Mouse (Mus musculus) intestine, postnatal 0 days (tissue): ENCODE data around the gene Setd2. TPM values are rescaled to one million over a fixed set of nuclear protein-coding genes. Genes with fewer than 3 reads are reported as not detected.
A peak's percentile ranks its signal among the peaks of the same experiment; 100 is the strongest.

Experiments
- ATAC-seq: fragments of 200-750 bp; cut with Nextera tagmentation; 2 replicates; pipeline ENCODE4 v1.8.0; 2017; ENCODE audit warnings: mild to moderate bottlenecking, moderate TSS enrichment, moderate library complexity
- H3K27ac ChIP-seq: fragments of 300-500 bp; sonication (generic); 2 replicates; pipeline ENCODE4 v1.5.1; 2014; ENCODE audit warnings: mild to moderate bottlenecking, low read depth, low read length, moderate library complexity
- H3K27me3 ChIP-seq: fragments of 300-500 bp; sonication (generic); replicated peaks from 2 replicates; pipeline ENCODE4 v1.6.1; 2014; ENCODE audit warnings: low read length, mixed read lengths; ENCODE audit not compliant: control insufficient read depth, insufficient read depth
- H3K36me3 ChIP-seq: fragments of 300-500 bp; sonication (generic); 2 replicates; pipeline ENCODE4 v1.6.1; 2014; ENCODE audit warnings: mild to moderate bottlenecking, moderate library complexity; ENCODE audit not compliant: control insufficient read depth, insufficient read depth
- H3K4me1 ChIP-seq: fragments of 300-500 bp; sonication (generic); replicated peaks from 2 replicates; pipeline ENCODE4 v1.6.1; 2014; ENCODE audit warnings: antibody characterized with exemption, low read length, mixed read lengths; ENCODE audit not compliant: control insufficient read depth, insufficient read depth
- H3K4me2 ChIP-seq: fragments of 300-500 bp; sonication (generic); replicated peaks from 2 replicates; pipeline ENCODE4 v1.6.1; 2014; ENCODE audit warnings: low read depth, mild to moderate bottlenecking, moderate library complexity
- H3K4me3 ChIP-seq: fragments of 300-500 bp; sonication (generic); 2 replicates; pipeline ENCODE4 v1.5.1; 2014; ENCODE audit warnings: low read depth, low read length
- H3K9ac ChIP-seq: fragments of 300-500 bp; sonication (generic); 2 replicates; pipeline ENCODE4 v1.6.1; 2014; ENCODE audit warnings: mild to moderate bottlenecking, low read depth, low read length
- H3K9me3 ChIP-seq: fragments of 300-500 bp; sonication (generic); 2 replicates; pipeline ENCODE4 v1.6.1; 2016; ENCODE audit warnings: mixed run types; ENCODE audit not compliant: control insufficient read depth
- CTCF ChIP-seq: sonication (generic); IDR thresholded peaks from 2 replicates; pipeline ENCODE4 v1.5.1; 2016; ENCODE audit warnings: low read depth, mild to moderate bottlenecking, control low read depth, antibody characterized with exemption, moderate library complexity
- WGBS: fragments of 180-500 bp; shearing (Covaris S2); extraction: QIAGEN DNeasy Blood & Tissue Kit; methylation state at CpG from one replicate; pipeline ENCODE4 v1.1.7; 2014; 5-methylcytosine and 5-hydroxymethylcytosine counted together
- polyA plus RNA-seq: library from polyadenylated mRNA; unstranded; fragments of >200 nt; fragmentation: Nextera tagmentation; extraction: Ambion mirVana; gene quantifications from 2 replicates; pipeline ENCODE4 v1.2.1, GENCODE M21; 2015

Setd2 gene
- polyA plus RNA-seq, 1 experiment from 2014 or later = 12.4 TPM

DNA sequence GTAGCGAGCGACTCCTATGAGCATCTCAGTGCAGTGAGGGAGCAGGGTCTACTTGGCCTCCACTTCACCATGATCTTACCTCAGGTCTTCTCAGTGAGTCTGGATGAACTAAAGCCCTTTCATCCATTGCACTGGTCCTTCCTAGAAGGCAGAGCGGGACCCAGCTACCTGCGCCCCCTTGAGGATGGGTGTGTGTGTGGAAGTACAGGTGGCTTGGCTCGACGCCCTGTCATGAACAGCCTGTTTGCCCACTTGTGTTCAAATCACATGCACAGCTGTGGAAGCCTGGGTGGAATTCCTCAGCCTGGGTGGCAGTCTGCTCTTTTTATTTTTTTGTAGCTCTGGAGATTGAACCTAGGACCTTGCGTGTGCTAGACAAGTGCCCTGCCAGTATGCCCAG, 87.8 kb downstream of the Setd2 start:
- 87% methylated on average over 7 of the region's 7 CpGs for WGBS

DNA sequence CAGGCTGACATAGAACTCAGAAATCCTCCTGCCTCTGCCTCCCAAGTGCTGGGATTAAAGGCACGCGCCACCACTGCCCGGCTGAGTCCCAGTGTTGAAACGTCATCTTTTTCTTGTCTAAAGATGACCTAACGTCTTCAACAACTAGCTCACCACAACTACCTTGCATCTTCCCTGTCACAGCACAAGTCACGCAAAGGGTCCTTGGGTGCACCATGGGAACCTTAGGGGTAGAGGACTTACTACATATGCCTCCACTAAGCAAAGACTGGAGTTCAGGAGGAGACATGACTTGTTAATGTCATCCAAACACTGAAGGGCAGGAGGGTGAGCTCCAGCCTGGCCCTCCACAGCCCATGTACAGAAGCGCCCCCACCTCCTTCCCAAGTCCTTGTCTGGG, 88.3 kb downstream of the Setd2 start:
- Histone ChIP-seq H3K27ac (no peak overlapping the region; the same call in 1 of the 2 replicates), H3K9me3 (no peaks in the 10 kb centered on the region), H3K4me2 (no peak overlapping the region), H3K27me3 (no peaks in the 10 kb centered on the region), H3K36me3 (peaks cover 51% of the 10 kb centered on the region), H3K4me3 (no peak overlapping the region), H3K4me1 (no peaks in the 10 kb centered on the region), H3K9ac (no peak overlapping the region)
- WGBS = 95% methylated on average over 7 of the region's 7 CpGs
- no peak for ATAC-seq
- no peak for TF ChIP-seq CTCF

More for the DNA sequence above, 87.8 kb downstream of the Setd2 start:
- H3K9ac ChIP-seq = no peak overlapping the region
- TF ChIP-seq CTCF = peak; percentile 58
- no peak for ATAC-seq
- no peaks in the 10 kb centered on the region for H3K9me3 ChIP-seq
- no peaks in the 10 kb centered on the region for H3K27me3 ChIP-seq
- H3K4me2 ChIP-seq = no peak overlapping the region
- H3K4me3 ChIP-seq = no peak overlapping the region
- H3K27ac ChIP-seq = no peak overlapping the region
- H3K4me1 ChIP-seq = no peaks in the 10 kb centered on the region
- H3K36me3 ChIP-seq = peaks cover 56% of the 10 kb centered on the region

DNA sequence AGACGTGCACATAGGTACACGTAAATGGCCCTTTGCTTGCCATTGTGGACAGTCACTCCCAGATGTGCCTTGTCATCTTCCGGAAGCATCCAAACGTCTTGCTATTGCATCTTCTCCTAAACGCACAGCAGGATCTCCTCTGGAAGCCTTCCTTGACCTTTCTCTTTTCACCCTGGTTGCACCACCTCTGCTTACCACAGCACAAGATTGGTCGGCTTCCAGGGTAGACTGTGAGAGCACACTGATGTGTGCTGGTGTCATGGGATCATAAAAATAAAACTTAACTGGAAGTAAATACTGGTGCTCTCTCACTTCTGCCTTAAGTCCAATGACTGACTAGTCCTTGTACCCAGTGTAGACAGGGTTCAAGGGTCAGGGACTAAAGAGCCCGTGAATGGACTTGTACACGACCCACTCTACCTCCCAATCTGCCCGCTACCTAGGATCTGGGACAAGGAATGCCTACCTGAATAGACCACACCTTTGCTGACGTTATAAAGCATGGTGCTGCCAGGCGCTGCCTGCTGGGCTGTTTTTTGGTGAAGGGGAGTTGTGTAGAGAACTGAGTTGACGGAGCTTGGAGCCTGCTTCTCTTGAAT, 90.3 kb downstream of the Setd2 start:
- TF ChIP-seq CTCF = no peak
- Histone ChIP-seq H3K4me1 (no peaks in the 10 kb centered on the region), H3K4me2 (no peak overlapping the region), H3K4me3 (no peak overlapping the region), H3K9me3 (no peaks in the 10 kb centered on the region), H3K9ac (no peak overlapping the region), H3K27me3 (no peaks in the 10 kb centered on the region), H3K27ac (no peak overlapping the region), H3K36me3 (peaks cover 55% of the 10 kb centered on the region)
- ATAC-seq = no peak
- 67% methylated on average over 12 of the region's 12 CpGs for WGBS

DNA sequence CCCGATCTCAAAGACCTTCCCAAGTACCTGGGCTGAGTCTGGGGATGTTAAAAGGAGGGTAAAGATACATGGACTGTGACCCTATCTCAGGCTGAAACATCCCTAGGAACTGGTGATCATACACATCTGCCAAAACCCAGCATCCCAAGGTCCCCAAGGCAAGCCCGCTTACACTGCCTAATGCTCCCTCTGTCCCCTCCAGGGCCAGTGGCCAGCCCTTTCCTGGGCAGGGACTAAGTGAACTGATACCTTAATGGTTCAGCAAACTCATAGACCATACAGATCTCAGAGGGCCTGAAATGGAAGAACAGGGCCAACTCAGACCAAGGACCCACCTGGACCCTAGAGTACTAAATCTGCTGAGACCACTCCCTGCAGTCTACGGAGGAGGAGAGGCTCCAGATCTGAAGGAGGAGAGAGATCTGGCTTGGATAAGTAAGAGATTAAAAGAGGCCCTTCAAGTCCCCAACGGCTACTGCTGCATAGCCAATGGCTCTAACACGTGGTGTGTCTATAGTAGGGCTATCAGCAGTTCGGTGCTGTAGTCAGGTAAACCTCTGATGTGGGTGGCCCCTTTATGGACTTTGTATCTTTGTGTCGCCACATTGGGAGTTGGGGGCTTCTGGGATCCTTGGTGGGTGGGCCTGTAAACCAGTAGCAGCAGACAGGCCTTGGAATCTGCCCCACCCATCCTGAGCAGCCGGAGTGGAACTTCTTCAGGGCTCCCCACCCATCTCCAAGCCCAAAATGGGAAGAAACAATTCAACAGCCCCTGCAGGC, 91.2 kb downstream of the Setd2 start:
- Histone ChIP-seq H3K4me1 (no peaks in the 10 kb centered on the region), H3K36me3 (peaks cover 58% of the 10 kb centered on the region), H3K9ac (peak overlapping the region; percentile 48), H3K27ac (peak overlapping the region; percentile 67; the same call in 1 of the 2 replicates), H3K9me3 (no peaks in the 10 kb centered on the region), H3K4me3 (peak overlapping the region; percentile 45), H3K27me3 (no peaks in the 10 kb centered on the region), H3K4me2 (peak overlapping the region; percentile 93)
- ATAC-seq = peak; percentile 0
- WGBS = 29% methylated on average over 8 of the region's 8 CpGs
- TF ChIP-seq CTCF = no peak

DNA sequence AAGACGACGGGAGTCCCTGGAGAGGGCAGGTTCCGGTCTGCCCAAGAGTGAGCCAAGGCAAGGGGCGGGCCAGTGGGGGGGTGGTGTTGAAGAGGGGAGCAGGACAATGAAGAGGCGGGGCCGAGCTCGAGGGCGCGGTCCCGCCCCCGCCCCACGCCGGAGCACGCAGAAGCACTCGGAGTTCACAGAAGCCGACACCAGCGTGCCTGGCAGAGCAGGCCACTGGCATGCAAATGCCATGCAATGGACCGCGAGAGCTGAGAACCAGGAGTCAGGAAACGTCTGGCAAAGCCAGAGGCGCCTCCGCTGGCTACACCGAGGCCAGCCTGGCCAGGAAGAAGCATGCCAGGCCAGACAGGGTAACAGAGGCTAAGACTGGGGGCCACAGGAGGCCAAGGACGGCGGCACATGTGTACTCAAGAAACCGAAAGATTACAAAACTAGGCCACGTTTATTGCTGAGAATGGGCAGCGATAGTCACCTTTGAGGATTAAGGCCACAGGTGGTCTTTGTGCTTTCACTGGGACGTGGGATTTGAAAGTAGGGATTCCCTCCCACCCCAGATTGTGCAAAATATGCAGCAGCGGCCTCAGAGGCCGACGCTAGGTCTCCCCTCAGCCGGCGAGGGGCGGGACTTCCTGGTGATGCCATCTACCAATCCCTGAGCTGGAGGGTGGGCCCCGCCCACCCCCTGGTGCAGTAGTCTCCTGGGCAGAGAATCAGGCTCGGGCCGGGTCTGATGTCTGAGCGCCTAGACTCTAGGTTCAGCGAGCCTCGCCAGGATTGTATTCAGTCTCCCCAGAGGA, 92.2 kb downstream of the Setd2 start, which contains the start of gene Nradd:
Gene Nradd (minus strand): TSS at position 92 of the 806 bp plus-strand sequence.
- H3K36me3 ChIP-seq = peaks cover 51% of the 10 kb centered on the region
- H3K4me2 ChIP-seq = peak within 1 kb of the TSS; percentile 93
- H3K4me1 ChIP-seq = no peaks in the 10 kb centered on the region
- 1% methylated on average over 41 of the region's 41 CpGs for WGBS
- peak within 1 kb of the TSS; percentile 45 for H3K4me3 ChIP-seq
- TF ChIP-seq CTCF = no peak
- peak; percentile 82 for ATAC-seq
- peak within 1 kb of the TSS; percentile 48 for H3K9ac ChIP-seq
- H3K27me3 ChIP-seq = no peaks in the 10 kb centered on the region
- H3K9me3 ChIP-seq = no peaks in the 10 kb centered on the region
- peak within 1 kb of the TSS; percentile 67 for H3K27ac ChIP-seq
